Mouse (Mus musculus) layer of hippocampus, adult 2 months (tissue): Measurements from ENCODE around the gene Gab1. TPM values are rescaled to one million over a fixed set of nuclear protein-coding genes. Genes with fewer than 3 reads are reported as not detected.
A peak's percentile ranks its signal among the peaks of the same experiment; 100 is the strongest.

ENCODE experiments used
- DNase-seq, 2 experiments: peaks; one replicate each; pipeline ENCODE4 v3.0.0; 2022; ENCODE audit warnings: low spot score in 2 of 2
- H3K27ac ChIP-seq: fragments of 200-600 bp; 2 replicates; pipeline ENCODE4 v1.8.1; 2022
- H3K4me3 ChIP-seq: fragments of 200-600 bp; 2 replicates; pipeline ENCODE4 v1.8.1; 2022; ENCODE audit warnings: mild to moderate bottlenecking
- CTCF ChIP-seq: fragments of 200-600 bp; conservative IDR thresholded peaks from 2 replicates; pipeline ENCODE4 v1.8.1; 2022; ENCODE audit warnings: antibody characterized with exemption, mild to moderate bottlenecking, moderate library complexity
- total RNA-seq, 2 experiments: library from RNA; stranded (reverse); gene quantifications; 2 replicates each; pipeline ENCODE4 v1.2.3; 2021

Gene Gab1
- total RNA-seq, 2 experiments from 2014 or later: 14.8 to 17.5 TPM

- H3K4me3 ChIP-seq: no peak overlapping the region
- no peak for TF ChIP-seq CTCF
- no peak for DNase-seq
- no peak overlapping the region for H3K27ac ChIP-seq
These were observed 97.0 kb downstream of the Gab1 start for GRCm38 (mm10) chr8:80783271-80783670.

GRCm38 (mm10) chr8:80781338-80781737 lies 99.0 kb downstream of the Gab1 start:
- Histone ChIP-seq H3K4me3 (no peak overlapping the region), H3K27ac (peak overlapping the region; percentile 43)
- DNase-seq: no peak
- TF ChIP-seq CTCF: no peak

GRCm38 (mm10) chr8:80780271-80780670 lies 100.0 kb downstream of the Gab1 start:
- Histone ChIP-seq H3K27ac (no peak overlapping the region), H3K4me3 (no peak overlapping the region)
- DNase-seq: no peak
- no peak for TF ChIP-seq CTCF

- TF ChIP-seq CTCF: no peak
- H3K27ac ChIP-seq: peak overlapping the region; percentile 39; the same call in 1 of the 2 replicates
- no peak overlapping the region for H3K4me3 ChIP-seq
- no peak for DNase-seq
These were observed 103.9 kb downstream of the Gab1 start for GRCm38 (mm10) chr8:80776436-80776835.

GRCm38 (mm10) chr8:80772732-80773460 lies 107.4 kb downstream of the Gab1 start:
- peak; percentile 82 for TF ChIP-seq CTCF
- Histone ChIP-seq H3K4me3 (no peak overlapping the region), H3K27ac (no peak overlapping the region)
- peak in 1 of 2 experiments; percentile 32 for DNase-seq

- TF ChIP-seq CTCF: no peak
- no peak for DNase-seq
- Histone ChIP-seq H3K4me3 (no peak overlapping the region), H3K27ac (no peak overlapping the region)
These were observed 111.9 kb downstream of the Gab1 start for GRCm38 (mm10) chr8:80768451-80768850.

GRCm38 (mm10) chr8:80753017-80753715 lies 127.2 kb downstream of the Gab1 start:
- TF ChIP-seq CTCF: peak; percentile 93
- no peak overlapping the region for H3K27ac ChIP-seq
- peak; percentile 76 to 88 for DNase-seq

GRCm38 (mm10) chr8:80752429-80752828 lies 127.9 kb downstream of the Gab1 start:
- Histone ChIP-seq H3K4me3 (no peak overlapping the region), H3K27ac (no peak overlapping the region)
- TF ChIP-seq CTCF: no peak
- DNase-seq: no peak

More at GRCm38 (mm10) chr8:80753017-80753715, 127.2 kb downstream of the Gab1 start:
- no peak overlapping the region for H3K4me3 ChIP-seq

GRCm38 (mm10) chr8:80749091-80749490 lies 131.2 kb downstream of the Gab1 start:
- DNase-seq: no peak
- H3K4me3 ChIP-seq: no peak overlapping the region
- no peak for TF ChIP-seq CTCF
- no peak overlapping the region for H3K27ac ChIP-seq

- no peak for TF ChIP-seq CTCF
- peak overlapping the region; percentile 97 for H3K27ac ChIP-seq
- H3K4me3 ChIP-seq: peak overlapping the region; percentile 92
- no peak for DNase-seq
These were observed 140.4 kb downstream of the Gab1 start for GRCm38 (mm10) chr8:80739932-80740331.

GRCm38 (mm10) chr8:80739155-80739924 lies 141.0 kb downstream of the Gab1 start, which contains the start of gene Smarca5:
Gene Smarca5 (minus strand): TSS chr8:80739497.
- peak; percentile 88 to 90 for DNase-seq
- peak; percentile 18; the same call in 1 of the 2 replicates for TF ChIP-seq CTCF
- Histone ChIP-seq H3K27ac (peak within 1 kb of the TSS; percentile 97), H3K4me3 (peak within 1 kb of the TSS; percentile 92)

GRCm38 (mm10) chr8:80738388-80739154 lies 141.7 kb downstream of the Gab1 start:
- Histone ChIP-seq H3K27ac (peak overlapping the region; percentile 97), H3K4me3 (peak overlapping the region; percentile 92)
- no peak for TF ChIP-seq CTCF
- peak; percentile 50 to 57 for DNase-seq
